Mouse (Mus musculus) MEL (cell line): Measurements from ENCODE around the gene Stk39.

Experiments
- BHLHE40 ChIP-seq: IDR thresholded peaks from 2 replicates; pipeline ENCODE4 v1.6.1; 2012; ENCODE audit warnings: low read depth, mild to moderate bottlenecking, inconsistent platforms, low read length, improper control_type of control experiment, borderline replicate concordance
- CTCF ChIP-seq, 3 experiments: IDR thresholded peaks in 2 of 3; conservative IDR thresholded peaks in 1 of 3; 2 replicates each; pipeline ENCODE4 v1.5.1; 2011 to 2012; ENCODE audit warnings: low read length in 3 of 3, low read depth in 2 of 3, mild to moderate bottlenecking in 2 of 3, improper control_type of control experiment in 1 of 3, inconsistent platforms in 1 of 3, mixed read lengths in 1 of 3, moderate library complexity in 1 of 3; ENCODE audit not compliant: control insufficient read depth in 1 of 3, insufficient read depth in 1 of 3, poor library complexity in 1 of 3, severe bottlenecking in 1 of 3
- EP300 ChIP-seq, 2 experiments: IDR thresholded peaks; 2 replicates each; pipeline ENCODE4 v1.6.1; 2011; ENCODE audit warnings: improper control_type of control experiment in 2 of 2, low read length in 2 of 2, low read depth in 1 of 2, mild to moderate bottlenecking in 1 of 2
- MAX ChIP-seq: IDR thresholded peaks from 2 replicates; pipeline ENCODE4 v1.6.1; 2011; ENCODE audit warnings: low read length, improper control_type of control experiment
- MYC ChIP-seq: IDR thresholded peaks from 2 replicates; pipeline ENCODE4 v1.6.1; 2011; ENCODE audit warnings: low read depth, mild to moderate bottlenecking, low read length, improper control_type of control experiment, moderate library complexity
- POLR2A ChIP-seq, 2 experiments: IDR thresholded peaks; 2 replicates each; pipeline ENCODE4 v1.6.1; 2011 to 2012; ENCODE audit warnings: low read length in 2 of 2, mild to moderate bottlenecking in 2 of 2, control low read depth in 1 of 2, improper control_type of control experiment in 1 of 2, low read depth in 1 of 2, moderate library complexity in 1 of 2; ENCODE audit not compliant: control insufficient read depth in 1 of 2, insufficient read depth in 1 of 2, poor library complexity in 1 of 2
- RAD21 ChIP-seq: IDR thresholded peaks from 2 replicates; pipeline ENCODE4 v1.6.1; 2011; ENCODE audit warnings: mild to moderate bottlenecking, low read depth, low read length, improper control_type of control experiment
- SIN3A ChIP-seq: IDR thresholded peaks from 2 replicates; pipeline ENCODE4 v1.6.1; 2012; ENCODE audit warnings: low read length, improper control_type of control experiment, inconsistent platforms
- TAL1 ChIP-seq: IDR thresholded peaks from 2 replicates; pipeline ENCODE4 v1.6.1; 2012; ENCODE audit warnings: mild to moderate bottlenecking, inconsistent platforms, low read length, moderate library complexity, mixed read lengths
- USF1 ChIP-seq: IDR thresholded peaks from 2 replicates; pipeline ENCODE4 v1.6.1; 2014; ENCODE audit warnings: low read depth, mild to moderate bottlenecking, inconsistent platforms, low read length, improper control_type of control experiment, moderate library complexity
- ZNF384 ChIP-seq: IDR thresholded peaks from 2 replicates; pipeline ENCODE4 v1.6.1; 2012; ENCODE audit warnings: low read depth, mild to moderate bottlenecking, inconsistent platforms, low read length, improper control_type of control experiment

DNA sequence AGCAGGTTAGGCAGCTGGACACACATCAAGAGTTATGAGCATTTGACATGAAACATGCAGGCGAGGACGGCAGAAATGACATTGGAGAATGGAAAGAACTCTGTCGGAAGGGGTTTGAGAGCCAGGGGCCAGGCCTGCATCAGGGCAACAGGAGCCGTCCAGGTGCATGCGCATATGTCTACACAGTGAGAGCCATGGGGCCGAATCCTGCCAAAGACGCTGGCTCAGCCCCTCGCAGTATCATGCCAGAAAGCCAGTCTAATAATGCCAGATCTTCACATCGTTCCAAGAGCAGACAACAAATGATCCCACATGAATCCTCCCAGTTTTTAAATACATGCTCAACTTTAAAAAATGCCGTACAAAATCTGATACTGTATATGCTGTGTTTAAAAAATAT is 7.8 kb upstream of the Stk39 start:
- no peak for TF ChIP-seq MAX
- no peak for TF ChIP-seq USF1
- TF ChIP-seq CTCF (IDR thresholded peaks at IDR 0.05 in 2 of 3, conservative IDR thresholded peaks at IDR 0.05 in 1 of 3; ENCODE audit: control insufficient read depth in 1 of 3, insufficient read depth in 1 of 3, low read depth in 2 of 3, low read length in 3 of 3, poor library complexity in 1 of 3, severe bottlenecking in 1 of 3): no peak
- no peak for TF ChIP-seq POLR2A (IDR thresholded peaks at IDR 0.05; ENCODE audit: control insufficient read depth in 1 of 2, insufficient read depth in 1 of 2, low read depth in 1 of 2, low read length in 2 of 2, poor library complexity in 1 of 2)
- no peak for TF ChIP-seq TAL1
- TF ChIP-seq SIN3A: no peak
- no peak for TF ChIP-seq MYC
- TF ChIP-seq ZNF384: no peak
- TF ChIP-seq RAD21: no peak
- TF ChIP-seq BHLHE40: no peak
- no peak for TF ChIP-seq EP300 (IDR thresholded peaks at IDR 0.05; ENCODE audit: low read depth in 1 of 2, low read length in 2 of 2)
